Mouse (Mus musculus) ES-Bruce4 (cell line): ENCODE data around the gene Csnk2a2.

Experiments used
- EP300 ChIP-seq: IDR thresholded peaks from 2 replicates; pipeline ENCODE4 v1.6.1; 2011; ENCODE audit warnings: low read depth, low read length; ENCODE audit not compliant: insufficient read depth
- POLR2A ChIP-seq: IDR thresholded peaks from one replicate; pipeline ENCODE4 v1.8.1; 2011; ENCODE audit warnings: low read length; ENCODE audit not compliant: insufficient read depth

DNA sequence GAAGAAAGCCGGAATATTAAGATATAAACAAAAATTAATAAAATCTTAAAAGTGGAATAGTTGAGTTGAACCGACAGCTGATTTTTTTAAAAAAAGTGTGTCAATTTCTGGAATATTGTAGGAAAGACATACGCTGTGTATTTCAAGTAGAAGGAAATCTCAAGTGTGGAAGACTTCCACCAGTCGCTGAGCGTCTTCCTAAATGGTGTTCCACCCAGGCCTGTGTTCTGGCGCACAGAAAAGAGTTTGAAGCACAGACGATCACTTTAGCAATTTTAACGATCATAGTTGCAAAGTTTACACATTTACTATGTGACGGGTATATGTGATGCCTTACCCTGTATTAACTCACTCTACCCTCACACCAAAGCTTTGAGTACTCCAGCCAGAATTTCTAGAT is 54.4 kb downstream of the Csnk2a2 start:
- TF ChIP-seq EP300 = no peak
- no peak for TF ChIP-seq POLR2A
